Mouse (Mus musculus): ENCODE data around the gene Mrtfa.

Mrtfa gene

DNA sequence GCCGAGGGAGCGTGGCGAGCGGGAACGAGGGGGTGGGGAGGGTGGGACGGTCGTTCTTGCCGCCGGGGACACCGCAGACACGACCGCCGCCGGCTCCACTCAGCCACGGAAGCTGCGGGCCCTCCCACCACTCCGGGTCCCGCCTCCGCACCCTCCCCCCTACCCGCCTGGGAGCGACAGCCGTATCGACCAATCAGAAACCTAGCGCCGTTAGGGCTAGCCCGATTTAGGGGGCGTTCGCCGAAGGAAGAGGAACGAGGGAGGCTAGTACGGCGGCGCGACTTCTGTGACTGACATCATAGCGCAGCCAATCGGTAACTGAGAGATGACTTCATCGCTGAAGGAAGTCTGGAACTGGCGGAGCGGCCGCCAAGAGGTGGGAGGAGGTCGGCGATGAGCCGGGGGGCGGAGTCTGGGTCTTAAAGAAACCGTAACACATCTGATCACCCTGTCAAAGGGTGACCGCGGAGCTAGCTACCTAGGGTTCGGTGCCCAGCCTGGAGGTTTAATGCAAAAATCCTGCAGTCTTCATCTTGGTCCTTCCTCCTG lies at the start of gene Mrtfa:
Mrtfa (minus strand) TSS at position 128 of the 549 bp plus-strand sequence.
- DNase-seq (ENCODE audit: low read depth, low spot score), result peak; percentile 100

GRCm38 (mm10) chr15:81239794-81240343 lies 49.3 kb upstream of the Mrtfa start:
- DNase-seq (ENCODE audit: low read depth, low spot score), result no peak

DNA sequence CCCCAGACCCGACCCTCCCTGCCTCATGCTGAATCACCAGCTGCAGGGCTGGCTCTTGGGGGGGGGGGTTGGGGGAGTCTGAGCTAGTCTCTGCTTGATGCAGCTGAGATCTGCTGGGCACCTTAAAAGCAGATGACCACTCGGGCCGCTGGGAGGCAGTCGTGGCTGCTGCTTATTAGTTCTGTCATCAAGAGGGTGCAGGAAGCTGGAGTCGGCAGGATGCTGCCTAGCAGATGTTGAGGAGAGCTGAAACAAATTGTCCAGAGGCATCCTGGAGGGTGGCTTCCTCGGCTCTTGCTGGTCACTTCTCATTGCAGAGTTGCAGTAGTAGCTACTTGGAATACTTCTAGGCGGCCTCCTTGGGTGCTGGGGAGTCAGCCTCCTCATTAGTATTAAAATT lies 48.7 kb upstream of the Mrtfa start:
- no peak for DNase-seq (ENCODE audit: low read depth, low spot score)

- DNase-seq (ENCODE audit: low read depth, low spot score), result no peak
Measured at GRCm38 (mm10) chr15:81237471-81237870, 46.9 kb upstream of the Mrtfa start.

DNA sequence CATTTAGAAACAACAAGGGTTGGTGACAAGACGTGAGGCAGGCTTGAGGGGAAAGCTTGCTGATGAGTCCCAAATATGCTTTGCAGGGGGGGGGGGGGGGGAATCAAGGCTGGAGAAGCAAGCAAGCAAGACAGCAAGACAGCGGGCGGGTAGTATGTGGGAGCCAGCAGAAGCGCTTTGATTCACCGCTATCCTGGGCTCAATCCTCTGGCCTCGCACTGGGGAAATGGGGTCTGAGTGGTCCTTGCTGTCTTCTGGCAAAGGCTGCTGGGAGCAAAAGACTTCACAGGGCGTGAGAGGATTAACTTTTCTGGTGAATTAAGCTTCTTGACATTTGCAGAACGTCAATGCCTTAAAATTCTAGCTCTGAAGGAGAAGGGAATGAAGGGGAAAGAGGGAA lies 45.5 kb upstream of the Mrtfa start:
- DNase-seq (ENCODE audit: low read depth, low spot score), result no peak

DNA sequence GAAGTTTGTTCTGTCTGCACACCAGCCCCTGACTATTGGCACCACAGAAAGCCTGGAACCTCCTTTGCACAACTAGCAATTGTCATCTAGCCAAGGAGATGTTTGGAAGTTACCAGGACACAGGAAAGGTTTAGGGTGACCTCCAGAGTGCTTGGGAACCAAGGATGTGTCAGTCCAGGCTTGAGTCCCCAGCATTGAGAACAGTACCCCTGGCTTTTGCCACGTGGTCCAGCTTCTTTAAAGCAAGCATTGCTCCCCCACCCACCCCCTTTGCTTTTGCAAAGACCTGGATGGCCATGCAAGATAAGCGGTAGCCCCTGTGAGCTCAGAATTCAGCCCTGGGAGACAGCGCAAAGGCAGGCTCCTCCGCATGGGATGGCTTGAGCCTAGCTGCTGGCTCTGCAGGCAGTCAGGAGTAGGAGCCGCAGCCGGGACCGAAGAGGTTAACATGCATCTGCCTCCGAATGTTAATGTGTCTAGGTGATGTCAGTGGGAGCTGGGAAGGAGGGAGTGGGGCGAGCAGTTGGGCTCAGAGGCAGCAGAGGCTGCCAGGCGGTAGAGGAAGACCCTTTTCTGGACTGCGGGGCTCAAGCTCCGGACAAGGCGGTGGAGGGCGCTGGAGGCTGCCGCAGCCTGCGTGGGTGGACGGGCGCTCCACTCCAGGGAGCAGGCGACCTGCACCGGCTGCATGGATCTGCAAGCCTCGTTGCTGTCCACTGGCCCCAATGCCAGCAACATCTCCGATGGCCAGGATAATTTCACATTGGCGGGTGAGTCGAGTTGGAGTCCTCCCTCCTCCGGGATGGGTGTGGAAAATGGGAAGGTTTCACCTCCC lies 44.7 kb upstream of the Mrtfa start, which contains the start of gene Mchr1:
Mchr1 (plus strand) TSS at position 414 of the 835 bp plus-strand sequence.
- peak; percentile 43 for DNase-seq (ENCODE audit: low read depth, low spot score)

- no peak for DNase-seq (ENCODE audit: low read depth, low spot score)
Measured at GRCm38 (mm10) chr15:81231325-81231724, 40.8 kb upstream of the Mrtfa start.

DNA sequence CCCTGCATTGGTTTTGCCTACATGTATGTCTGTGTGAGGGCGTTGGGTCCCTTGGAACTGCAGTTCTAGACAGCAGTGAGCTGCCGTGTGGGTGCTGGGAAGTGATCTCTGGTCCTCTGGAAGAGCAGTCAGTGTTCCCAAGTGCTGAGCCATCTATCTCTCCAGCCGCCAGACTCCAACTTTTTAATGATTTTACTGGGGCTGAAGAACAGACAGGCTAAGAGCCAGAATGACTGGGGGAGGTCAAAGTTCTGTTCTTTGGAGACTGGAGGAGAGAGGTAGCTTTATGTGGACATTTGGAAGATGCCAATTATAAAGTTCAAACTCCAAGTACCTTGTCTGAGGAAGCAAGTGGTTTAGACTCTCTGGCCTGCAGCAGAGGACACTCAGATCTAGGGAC lies 39.2 kb upstream of the Mrtfa start:
- no peak for DNase-seq (ENCODE audit: low read depth, low spot score)

DNA sequence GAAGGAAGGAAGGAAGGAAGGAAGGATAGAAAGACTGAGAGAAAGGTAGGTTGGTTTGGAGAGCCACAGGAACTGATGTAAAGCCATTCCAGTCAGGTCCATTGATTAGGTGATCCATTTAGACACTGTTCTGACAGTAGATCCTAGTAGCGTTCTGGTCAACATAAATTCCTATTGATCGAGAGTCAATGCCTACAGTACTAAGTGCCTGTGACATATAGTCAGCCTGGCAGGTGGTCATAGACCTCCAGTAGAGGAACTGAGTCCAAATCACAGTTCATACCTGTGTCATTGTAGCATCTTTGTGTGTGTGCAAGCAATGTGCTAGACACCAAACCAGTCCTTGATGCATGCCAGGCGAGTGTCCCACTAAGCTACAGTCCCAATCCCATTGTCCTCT lies 37.7 kb upstream of the Mrtfa start:
- no peak for DNase-seq (ENCODE audit: low read depth, low spot score)

DNA sequence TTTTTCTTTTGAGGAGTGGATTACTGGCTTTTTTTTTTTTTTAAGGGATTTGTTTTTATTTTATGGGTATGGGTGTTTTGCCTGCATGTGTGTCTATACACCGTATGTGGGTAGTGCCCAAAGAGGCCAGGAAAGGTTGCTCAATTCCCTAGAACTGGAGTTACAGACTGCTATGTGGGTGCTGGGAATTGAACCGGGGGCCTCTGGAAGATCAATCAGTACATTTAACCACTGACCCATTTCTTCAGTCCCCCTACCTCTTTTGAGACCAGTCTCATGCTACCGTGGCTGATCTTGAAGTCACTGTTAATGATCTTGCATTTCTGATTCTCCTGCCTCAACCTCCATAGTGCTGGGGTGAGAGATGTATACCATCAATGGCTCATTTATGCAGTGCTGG lies 36.7 kb upstream of the Mrtfa start:
- no peak for DNase-seq (ENCODE audit: low read depth, low spot score)

GRCm38 (mm10) chr15:81226796-81227195 lies 36.2 kb upstream of the Mrtfa start:
- no peak for DNase-seq (ENCODE audit: low read depth, low spot score)

DNA sequence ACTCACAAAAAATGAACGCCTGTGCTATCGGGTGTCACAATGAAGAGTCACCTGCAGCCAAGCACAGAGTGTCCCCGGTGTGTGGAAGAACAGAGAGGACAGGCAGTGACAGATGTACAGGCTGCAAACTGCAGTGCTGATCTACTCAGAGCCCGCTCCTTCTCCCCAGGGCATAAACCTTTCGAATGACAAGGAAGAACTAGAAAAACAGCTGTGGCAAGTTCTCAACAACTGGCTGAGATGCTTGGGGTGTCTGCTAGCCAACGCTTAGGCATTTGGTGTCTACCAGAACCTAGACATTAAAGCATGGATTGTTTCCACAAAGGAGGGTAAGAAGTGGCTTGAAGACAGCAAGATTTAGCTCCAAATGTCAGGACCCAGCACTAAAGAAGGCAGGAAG lies 35.2 kb upstream of the Mrtfa start:
- no peak for DNase-seq (ENCODE audit: low read depth, low spot score)

- DNase-seq (ENCODE audit: low read depth, low spot score), result no peak
Measured at GRCm38 (mm10) chr15:81225016-81225415, 34.5 kb upstream of the Mrtfa start.

DNA sequence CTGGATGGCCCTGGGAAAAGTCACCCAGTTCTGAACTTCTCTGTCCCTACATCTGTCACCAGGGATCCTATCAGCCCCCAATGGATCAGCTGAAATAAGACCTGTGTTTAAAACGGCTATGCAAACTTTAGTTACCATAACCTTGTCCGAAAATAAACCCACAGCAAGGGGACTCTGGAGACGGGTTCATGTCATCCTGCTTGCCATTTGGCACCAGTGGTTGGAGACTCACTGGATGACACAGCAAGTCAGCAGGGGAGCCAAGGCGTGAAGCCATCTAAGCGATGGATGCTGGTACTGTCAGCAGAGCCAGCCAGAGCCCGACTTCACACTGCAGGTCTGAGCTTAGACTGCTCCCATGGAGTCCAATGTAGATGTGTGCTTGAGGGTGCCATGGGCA lies 30.9 kb upstream of the Mrtfa start:
- no peak for DNase-seq (ENCODE audit: low read depth, low spot score)

GRCm38 (mm10) chr15:81220051-81220450 lies 29.5 kb upstream of the Mrtfa start:
- DNase-seq (ENCODE audit: low read depth, low spot score), result peak; percentile 92

DNA sequence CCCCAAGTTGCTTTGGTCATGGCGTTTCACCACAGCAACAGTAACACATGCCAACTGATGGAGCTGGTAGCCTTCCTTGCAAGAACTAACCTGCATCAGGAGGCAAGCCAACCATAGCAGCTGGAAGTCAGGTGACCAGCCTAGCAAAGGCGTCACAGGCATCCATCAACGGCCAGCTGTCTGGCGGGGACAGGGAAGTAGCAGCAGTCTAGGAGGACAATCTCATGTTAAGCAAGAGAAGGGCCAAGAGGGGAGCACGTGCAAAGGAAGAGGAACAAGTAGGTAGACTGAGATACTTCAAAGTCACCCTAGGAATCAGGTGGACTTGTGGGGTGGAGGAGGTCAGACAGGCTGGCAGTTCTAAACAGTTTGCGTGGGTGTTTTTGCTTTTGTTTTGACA lies 28.5 kb upstream of the Mrtfa start:
- no peak for DNase-seq (ENCODE audit: low read depth, low spot score)

DNA sequence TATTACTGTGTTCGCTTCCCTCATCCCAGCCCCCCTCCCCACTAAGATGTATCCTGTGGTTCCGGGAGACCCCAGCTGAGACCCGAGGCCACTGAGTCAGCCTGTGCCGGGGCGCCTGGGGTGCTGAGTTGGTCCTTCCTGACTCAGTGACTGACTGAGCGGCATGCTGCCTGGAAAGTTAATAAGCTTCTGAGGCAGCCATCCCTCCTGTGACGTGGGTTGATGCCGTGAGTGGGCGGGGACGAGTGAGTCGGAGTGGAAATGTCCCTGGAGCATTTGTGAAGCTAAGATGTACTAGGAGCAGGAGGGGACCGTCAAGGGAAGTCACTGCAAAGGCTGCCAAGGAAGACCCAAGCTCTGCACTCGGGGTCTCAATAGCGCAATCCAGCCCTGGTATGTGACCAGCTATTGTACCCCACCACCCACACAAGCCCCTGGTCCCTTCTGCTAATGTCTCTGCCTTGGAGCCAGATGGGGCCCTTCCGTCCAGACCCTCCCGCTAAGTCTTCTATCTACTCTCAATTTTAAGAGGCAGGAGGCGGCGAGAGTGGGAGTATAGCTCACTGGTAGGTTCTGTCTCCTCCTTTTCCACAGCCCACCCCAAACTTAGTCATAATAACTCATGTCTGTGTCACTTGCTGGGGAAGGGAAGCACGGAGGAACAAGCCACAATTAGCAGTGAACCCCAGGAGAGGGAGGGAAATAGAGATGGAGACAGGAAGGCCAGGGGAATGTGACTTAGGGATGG lies 26.5 kb upstream of the Mrtfa start:
- no peak for DNase-seq (ENCODE audit: low read depth, low spot score)

- DNase-seq (ENCODE audit: low read depth, low spot score), result peak; percentile 25
Measured at GRCm38 (mm10) chr15:81212976-81213375, 22.4 kb upstream of the Mrtfa start.

DNA sequence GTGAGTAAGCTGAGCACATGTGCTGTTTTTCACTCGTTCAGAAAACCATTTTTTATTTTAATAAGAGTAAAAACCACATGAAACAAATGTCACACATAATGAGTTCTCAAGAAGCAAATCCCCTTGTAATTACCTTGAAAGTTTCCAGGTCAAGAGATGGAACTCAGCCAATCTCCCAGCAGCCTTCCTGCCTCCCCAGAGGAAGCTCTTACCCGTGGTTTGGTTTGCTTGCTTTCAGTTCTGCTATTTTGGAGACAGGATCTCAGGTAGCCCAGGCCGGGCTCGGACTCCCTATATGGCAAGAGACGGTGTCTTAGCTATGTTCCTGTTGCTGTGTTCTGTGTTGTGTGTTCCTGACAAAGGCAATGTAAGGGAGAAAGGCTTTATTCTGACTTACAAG lies 19.9 kb upstream of the Mrtfa start:
- DNase-seq (ENCODE audit: low read depth, low spot score), result no peak

DNA sequence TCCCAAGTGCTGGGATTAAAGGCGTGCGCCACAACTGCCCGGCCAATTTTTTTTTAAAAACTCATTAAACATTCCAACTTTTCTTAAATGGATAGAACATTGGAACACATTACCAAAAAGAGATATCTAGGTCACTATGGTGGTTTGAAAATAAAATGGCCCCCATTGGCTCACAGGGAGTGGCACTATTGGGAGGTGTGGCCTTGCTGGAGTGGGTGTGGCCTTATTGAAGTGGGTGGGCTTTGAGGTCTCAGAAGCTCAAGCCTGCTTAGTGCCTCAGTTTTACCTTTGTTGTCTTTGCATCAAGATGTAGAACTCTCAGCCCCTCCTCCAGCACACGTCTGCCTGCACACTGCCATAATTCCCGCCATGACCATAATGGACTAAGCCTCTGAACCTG lies 11.9 kb upstream of the Mrtfa start:
- peak; percentile 27 for DNase-seq (ENCODE audit: low read depth, low spot score)

DNA sequence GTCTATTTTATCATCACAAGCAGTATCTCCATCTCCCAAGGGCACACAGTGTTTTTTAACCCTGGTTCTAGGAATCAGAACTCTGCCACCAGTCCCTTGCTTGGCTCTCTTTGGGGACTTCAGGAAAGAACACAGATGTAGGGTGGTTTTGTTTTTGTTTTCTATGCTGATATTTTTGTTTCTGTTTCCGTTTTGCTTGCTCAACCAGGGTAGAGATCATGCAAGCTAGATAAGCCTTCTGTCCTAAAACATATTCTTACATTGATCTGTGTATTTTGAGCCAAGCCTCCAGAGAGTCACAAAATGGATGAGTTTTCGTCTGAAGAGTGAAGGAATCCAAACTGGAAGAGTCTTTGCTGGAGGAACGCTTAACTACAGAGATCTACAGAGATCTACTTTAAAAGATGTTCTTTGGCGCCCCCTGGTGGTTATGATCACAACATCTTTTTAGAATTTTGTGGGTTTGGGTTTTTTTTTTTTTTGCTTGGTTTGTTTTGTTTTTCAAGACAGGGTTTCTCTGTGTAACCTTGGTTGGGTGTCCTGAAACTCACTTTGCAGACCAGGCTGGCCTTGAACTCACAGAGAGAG lies 8.9 kb upstream of the Mrtfa start:
- DNase-seq (ENCODE audit: low read depth, low spot score), result peak; percentile 68

DNA sequence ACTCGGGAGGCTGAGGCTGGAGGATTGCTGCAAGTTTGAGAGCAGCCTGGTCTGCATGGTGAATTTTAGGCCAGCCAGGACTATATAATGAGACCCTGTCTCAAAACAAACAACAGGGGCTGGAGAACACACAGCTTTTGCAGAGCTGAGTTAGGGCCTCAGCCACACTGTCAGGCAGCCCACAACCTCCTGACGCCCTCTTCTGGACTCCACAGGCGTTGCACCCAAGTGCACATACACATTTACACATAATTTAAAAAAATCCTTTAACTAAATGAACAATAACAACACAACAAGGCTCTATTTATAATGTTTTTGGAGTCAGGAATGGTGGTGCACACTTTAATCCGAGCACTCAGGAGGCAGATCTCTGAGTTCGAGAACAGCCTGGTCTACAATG lies 7.9 kb upstream of the Mrtfa start:
- no peak for DNase-seq (ENCODE audit: low read depth, low spot score)
